Mouse (Mus musculus) splenic B cell, adult 2 months (primary cell): ENCODE results near the gene Mrpl24.
A peak's percentile ranks its signal among the peaks of the same experiment; 100 is the strongest.
"Not testable (repeated sequence)": the region's sequence is repeated elsewhere in the genome, so short reads cannot be mapped to it uniquely, and the experiment has no call there.

ENCODE experiments used
- DNase-seq: peaks from one replicate; pipeline ENCODE4 v3.0.0-alpha.2; 2011; ENCODE audit warnings: low read depth, low spot score
- H3K27me3 ChIP-seq: 2 replicates; pipeline ENCODE4 v1.6.1; 2012; ENCODE audit warnings: mild to moderate bottlenecking, low read length, moderate library complexity, mixed read lengths; ENCODE audit not compliant: control insufficient read depth, poor library complexity, insufficient read depth, severe bottlenecking
- H3K36me3 ChIP-seq: 2 replicates; pipeline ENCODE4 v1.6.1; 2012; ENCODE audit warnings: mild to moderate bottlenecking, low read length, moderate library complexity, mixed read lengths; ENCODE audit not compliant: control insufficient read depth, poor library complexity, insufficient read depth, severe bottlenecking

Mrpl24 gene

GRCm38 (mm10) chr3:87919336-87920108, at the start of gene Mrpl24:
Gene Mrpl24, plus strand, starts transcription at chr3:87919506.
- no peaks in the 10 kb centered on the region for H3K27me3 ChIP-seq
- peaks cover 8% of the 10 kb centered on the region; the same call in 1 of the 2 replicates for H3K36me3 ChIP-seq
- peak; percentile 84 for DNase-seq

GRCm38 (mm10) chr3:87877730-87878129, 41.6 kb upstream of the Mrpl24 start:
- DNase-seq = no peak
- Histone ChIP-seq H3K36me3 (0 out of 2 replicates have a peak, but pooled peaks cover 8% of the 10 kb centered on the region), H3K27me3 (no peaks in the 10 kb centered on the region)

DNA sequence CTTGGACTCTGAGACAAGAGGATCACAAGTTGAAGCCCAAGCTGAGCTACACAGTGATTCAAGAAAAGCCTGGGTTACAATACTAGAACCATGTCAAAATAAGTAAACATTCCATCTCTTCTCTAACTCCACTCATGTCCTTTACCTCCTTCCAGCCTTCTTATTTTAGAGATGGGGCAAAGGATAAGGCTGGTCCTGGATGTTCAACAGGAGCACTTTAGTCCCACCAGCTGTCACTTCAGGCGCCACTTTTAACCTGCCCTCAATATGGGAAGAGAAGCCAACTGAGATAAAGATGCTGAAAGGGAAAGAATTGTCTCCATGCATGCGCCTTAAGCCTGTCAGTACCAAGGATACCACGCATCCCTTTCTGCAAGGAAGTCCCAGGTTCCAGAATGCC, 35.0 kb upstream of the Mrpl24 start:
- Histone ChIP-seq H3K36me3 (0 out of 2 replicates have a peak, but pooled peaks cover under 1% of the 10 kb centered on the region), H3K27me3 (no peaks in the 10 kb centered on the region)
- no peak for DNase-seq

- peak; percentile 30 for DNase-seq
- Histone ChIP-seq H3K27me3 (no peaks in the 10 kb centered on the region), H3K36me3 (no peaks in the 10 kb centered on the region)
Measured at GRCm38 (mm10) chr3:87884708-87885251, 34.5 kb upstream of the Mrpl24 start.

DNA sequence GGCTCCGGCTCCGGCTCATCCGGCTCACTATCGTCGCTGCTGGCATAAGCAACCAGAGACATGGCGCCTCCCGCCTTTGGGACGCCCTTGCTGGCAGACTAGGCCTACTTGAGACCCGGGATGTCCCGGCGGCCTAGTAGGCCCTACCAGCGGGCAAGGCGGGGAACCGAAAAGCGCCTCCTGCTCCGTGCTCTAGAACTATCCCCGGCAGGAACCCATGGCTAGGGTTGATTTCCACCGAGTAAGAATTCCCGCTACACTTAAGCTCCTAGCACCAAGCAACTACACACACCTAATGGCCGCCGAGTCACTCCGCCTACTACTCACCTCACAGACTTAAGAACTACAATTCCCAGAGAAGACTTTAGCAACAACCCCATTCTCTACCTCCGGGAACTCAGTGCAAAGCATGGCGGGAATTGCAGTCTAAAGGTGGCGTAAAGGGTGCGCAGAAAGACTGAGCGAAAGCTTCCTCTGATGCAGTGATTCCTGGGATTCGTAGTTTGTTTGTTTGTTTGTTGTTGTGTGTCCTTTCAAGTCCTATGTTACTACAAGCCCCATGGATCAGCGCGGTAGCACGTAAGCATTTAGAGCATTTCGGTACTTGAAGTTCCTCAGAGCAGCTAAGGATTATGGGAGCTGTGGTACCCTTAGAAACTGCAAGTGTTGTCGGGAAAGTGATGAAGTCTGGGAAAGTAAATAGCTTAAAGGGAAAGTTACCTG, 33.9 kb upstream of the Mrpl24 start, which contains the start of gene Prcc:
Gene Prcc, minus strand, starts transcription at position 328 of the 723 bp plus-strand sequence.
- Histone ChIP-seq H3K36me3 (no peaks in the 10 kb centered on the region), H3K27me3 (no peaks in the 10 kb centered on the region)
- peak; percentile 99 for DNase-seq

DNA sequence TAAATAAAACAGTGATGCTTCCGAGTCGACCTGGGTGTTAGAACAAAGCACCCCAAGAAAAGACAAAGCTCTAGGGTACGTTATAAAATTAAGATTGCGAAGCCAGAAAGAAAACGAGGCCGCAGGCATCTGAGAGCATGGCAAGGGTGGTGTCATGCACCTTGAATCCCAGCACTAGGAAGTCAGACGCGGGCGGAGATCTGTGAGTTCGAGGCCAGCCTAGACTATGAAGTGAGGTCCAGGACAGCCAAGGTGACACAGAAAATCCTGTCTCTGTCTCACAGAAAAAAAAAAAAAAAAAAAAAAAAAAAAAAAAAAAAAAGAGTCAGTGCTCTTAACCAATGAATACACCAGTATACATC, 33.3 kb upstream of the Mrpl24 start:
- Histone ChIP-seq H3K36me3 (no peaks in the 10 kb centered on the region), H3K27me3 (no peaks in the 10 kb centered on the region)
- DNase-seq = no peak

GRCm38 (mm10) chr3:87886416-87886815, 32.9 kb upstream of the Mrpl24 start:
- H3K27me3 ChIP-seq = no peaks in the 10 kb centered on the region
- DNase-seq = peak; percentile 19

GRCm38 (mm10) chr3:87887400-87887799, 31.9 kb upstream of the Mrpl24 start:
- DNase-seq, H3K27me3 ChIP-seq, H3K36me3 ChIP-seq: not testable (repeated sequence)

More at GRCm38 (mm10) chr3:87886416-87886815, 32.9 kb upstream of the Mrpl24 start:
- no peaks in the 10 kb centered on the region for H3K36me3 ChIP-seq

DNA sequence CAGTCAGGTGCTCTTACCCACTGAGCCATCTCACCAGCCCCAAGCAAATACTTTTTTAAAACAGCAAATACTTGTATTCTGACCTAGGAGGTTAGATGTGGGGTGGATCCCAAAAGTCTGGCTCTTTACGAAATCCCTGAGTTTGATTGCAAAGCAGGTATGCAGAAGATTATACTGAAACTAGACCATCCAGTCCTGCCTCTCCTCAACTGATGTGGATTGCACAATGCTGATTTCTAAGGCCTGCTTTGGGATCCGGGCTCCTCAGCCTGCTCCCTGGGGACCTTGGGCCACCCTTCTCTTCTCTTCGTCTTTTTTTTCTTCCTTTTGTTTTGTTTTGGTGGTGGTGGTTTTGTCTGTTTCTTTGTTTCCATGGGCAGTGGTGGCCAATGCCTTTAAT, 27.8 kb upstream of the Mrpl24 start:
- Histone ChIP-seq H3K27me3 (no peaks in the 10 kb centered on the region), H3K36me3 (no peaks in the 10 kb centered on the region)
- no peak for DNase-seq

DNA sequence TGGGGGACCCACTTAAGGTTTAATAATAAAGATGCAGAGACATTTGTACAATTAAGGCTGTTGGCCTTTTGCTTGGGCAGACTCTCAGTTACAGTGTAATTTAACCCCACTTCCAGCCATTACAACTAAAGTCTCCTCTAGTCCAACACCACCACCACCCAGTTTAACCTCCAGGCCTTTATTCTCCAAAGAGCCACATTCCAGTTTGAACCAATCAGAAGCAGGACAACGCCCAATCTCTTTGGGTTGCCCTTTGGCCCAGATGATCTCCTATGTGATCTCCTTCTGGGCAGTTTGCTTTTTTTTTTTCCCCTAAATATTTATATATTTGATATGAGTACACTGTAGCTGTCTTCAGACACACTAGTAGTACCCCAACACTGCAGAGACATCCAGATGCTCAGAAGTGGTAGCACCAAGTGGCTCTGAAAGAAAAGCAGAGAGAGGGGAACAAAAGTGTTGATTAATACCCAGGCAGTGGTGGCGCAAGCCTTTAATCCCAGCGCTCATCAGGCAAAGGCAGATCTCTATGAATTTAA, 25.9 kb upstream of the Mrpl24 start:
- no peak for DNase-seq
- H3K36me3 ChIP-seq = no peaks in the 10 kb centered on the region
- no peaks in the 10 kb centered on the region for H3K27me3 ChIP-seq

DNA sequence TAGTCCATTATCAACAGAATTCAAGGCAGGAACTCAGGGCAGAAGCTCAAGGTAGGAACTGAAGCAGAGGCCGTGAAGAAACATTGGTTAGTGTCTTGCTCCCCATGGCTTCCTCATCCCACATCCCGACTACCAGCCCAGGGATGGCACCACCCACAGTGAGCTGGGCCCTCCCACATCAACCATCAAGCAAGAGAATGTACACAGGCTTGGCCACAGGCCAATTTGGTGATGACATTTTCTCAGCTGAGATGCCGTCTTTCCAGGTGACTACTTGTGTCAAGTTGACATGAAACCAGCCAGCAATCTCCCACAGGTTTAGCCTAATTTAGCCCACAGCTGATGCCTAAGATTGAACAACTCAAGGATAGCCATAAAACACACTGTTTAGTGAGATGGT, 20.0 kb upstream of the Mrpl24 start:
- no peaks in the 10 kb centered on the region for H3K36me3 ChIP-seq
- no peak for DNase-seq
- H3K27me3 ChIP-seq = no peaks in the 10 kb centered on the region

GRCm38 (mm10) chr3:87899776-87900175, 19.5 kb upstream of the Mrpl24 start:
- no peaks in the 10 kb centered on the region for H3K36me3 ChIP-seq
- DNase-seq = no peak
- H3K27me3 ChIP-seq = no peaks in the 10 kb centered on the region

- Histone ChIP-seq H3K27me3 (no peaks in the 10 kb centered on the region), H3K36me3 (no peaks in the 10 kb centered on the region)
- DNase-seq = peak; percentile 23
Measured at GRCm38 (mm10) chr3:87901036-87901624, 18.2 kb upstream of the Mrpl24 start.

GRCm38 (mm10) chr3:87901959-87902358, 17.3 kb upstream of the Mrpl24 start:
- H3K27me3 ChIP-seq, H3K36me3 ChIP-seq, DNase-seq: not testable (repeated sequence)
